Mouse (Mus musculus): ENCODE results near the gene Crlf3. TPM values are rescaled to one million over a fixed set of nuclear protein-coding genes. Genes with fewer than 3 reads are reported as not detected.
"Not testable (repeated sequence)": the region's sequence is repeated elsewhere in the genome, so short reads cannot be mapped to it uniquely, and the experiment has no call there.

The Crlf3 gene
- polyA plus RNA-seq, 1 experiment from 2014 or later, result 29.2 TPM

DNA sequence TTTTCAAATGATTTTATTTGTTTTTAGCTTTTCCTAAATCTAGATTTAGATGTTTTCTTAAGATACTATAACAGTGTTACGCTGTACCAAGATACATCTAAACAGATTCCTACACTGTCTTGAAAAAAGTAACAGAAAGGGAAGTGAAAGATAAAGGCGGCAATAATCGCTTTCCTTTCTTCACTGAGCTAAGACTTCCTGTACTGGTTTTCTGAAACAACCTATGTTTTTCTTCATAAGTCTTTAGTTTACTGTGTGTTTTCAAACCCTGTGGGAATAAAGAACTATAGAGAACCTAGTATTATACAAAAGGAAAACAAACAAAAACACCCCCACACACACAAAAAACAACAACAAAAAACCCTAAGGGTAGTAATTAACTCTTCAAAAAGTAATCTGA, 8.4 kb downstream of the Crlf3 start:
- DNase-seq (ENCODE audit: low spot score), result no peak
- WGBS, result 88% methylated on average over 3 of the region's 3 CpGs

DNA sequence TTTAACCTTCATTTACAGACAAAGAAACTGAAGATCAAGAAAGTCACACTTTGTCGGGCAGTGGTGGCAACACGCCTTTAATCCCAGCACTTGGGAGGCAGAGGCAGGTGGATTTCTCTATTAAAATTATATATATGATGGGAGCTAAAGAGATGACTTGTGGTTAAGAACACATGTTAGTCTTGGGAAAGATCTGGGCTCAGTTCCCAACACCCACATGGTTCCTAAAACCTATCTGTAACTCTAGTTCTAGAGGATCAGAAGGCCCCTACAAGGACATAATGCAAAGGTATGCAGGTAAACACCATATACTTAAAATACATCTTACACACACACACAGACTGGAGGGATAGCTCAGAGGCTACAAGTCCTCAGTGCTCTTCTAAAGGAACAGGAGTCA, 9.8 kb downstream of the Crlf3 start:
- no peaks in the 10 kb centered on the region for H3K9me3 ChIP-seq (ENCODE audit: control insufficient read depth, low read length)
- H3K27me3 ChIP-seq (replicated peaks; ENCODE audit: control insufficient read depth, insufficient read depth, low read length), result no peaks in the 10 kb centered on the region
- H3K9ac ChIP-seq (ENCODE audit: low read length), result no peak overlapping the region
- H3K27ac ChIP-seq (ENCODE audit: low read depth), result no peak overlapping the region
- 93% methylated on average over 2 of the region's 2 CpGs for WGBS
- H3K4me3 ChIP-seq (ENCODE audit: low read depth, low read length), result no peak overlapping the region
- no peaks in the 10 kb centered on the region for H3K4me1 ChIP-seq (replicated peaks; ENCODE audit: control insufficient read depth, insufficient read depth, low read length)
- ATAC-seq (replicated peaks; ENCODE audit: low FRiP score, low TSS enrichment, low read depth) (no peak), DNase-seq (ENCODE audit: low spot score) (no peak)
- H3K4me2 ChIP-seq (ENCODE audit: low read length), result no peak overlapping the region
- no peaks in the 10 kb centered on the region for H3K36me3 ChIP-seq (ENCODE audit: control insufficient read depth, insufficient read depth, low read length)

More for the DNA sequence above, 8.4 kb downstream of the Crlf3 start:
- H3K4me1 ChIP-seq (replicated peaks; ENCODE audit: control insufficient read depth, insufficient read depth, low read length), result no peaks in the 10 kb centered on the region
- no peak overlapping the region for H3K27ac ChIP-seq (ENCODE audit: low read depth)
- H3K27me3 ChIP-seq (replicated peaks; ENCODE audit: control insufficient read depth, insufficient read depth, low read length), result no peaks in the 10 kb centered on the region
- no peaks in the 10 kb centered on the region for H3K9me3 ChIP-seq (ENCODE audit: control insufficient read depth, low read length)
- H3K4me2 ChIP-seq (ENCODE audit: low read length), result no peak overlapping the region
- no peaks in the 10 kb centered on the region for H3K36me3 ChIP-seq (ENCODE audit: control insufficient read depth, insufficient read depth, low read length)
- ATAC-seq (replicated peaks; ENCODE audit: low FRiP score, low TSS enrichment, low read depth), result no peak
- no peak overlapping the region for H3K4me3 ChIP-seq (ENCODE audit: low read depth, low read length)
- H3K9ac ChIP-seq (ENCODE audit: low read length), result no peak overlapping the region

DNA sequence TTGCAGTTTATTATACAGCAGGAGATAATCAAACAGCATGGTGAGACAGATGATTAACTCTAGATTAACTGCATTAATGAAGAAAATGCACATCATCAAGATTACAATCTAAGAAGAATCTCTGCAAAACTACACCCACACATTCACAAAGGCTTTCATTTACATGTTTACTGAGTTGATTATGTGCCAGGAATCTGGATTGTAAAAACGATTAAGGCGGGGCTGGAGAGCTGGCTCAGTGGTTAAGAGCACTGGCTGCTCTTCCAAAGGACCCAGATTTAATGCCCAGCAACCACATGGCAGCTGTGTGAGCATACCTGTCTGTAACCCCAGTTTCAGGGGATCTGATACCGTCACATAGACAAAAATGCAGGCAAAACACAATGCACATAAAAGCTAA, 11.0 kb downstream of the Crlf3 start:
- H3K9me3 ChIP-seq (ENCODE audit: control insufficient read depth, low read length), result no peaks in the 10 kb centered on the region
- DNase-seq (ENCODE audit: low spot score), result no peak
- WGBS, result 90% methylated on average over 3 of the region's 3 CpGs
- H3K36me3 ChIP-seq (ENCODE audit: control insufficient read depth, insufficient read depth, low read length), result no peaks in the 10 kb centered on the region
- H3K9ac ChIP-seq (ENCODE audit: low read length), result no peak overlapping the region
- H3K27me3 ChIP-seq (replicated peaks; ENCODE audit: control insufficient read depth, insufficient read depth, low read length), result no peaks in the 10 kb centered on the region
- no peak overlapping the region for H3K27ac ChIP-seq (ENCODE audit: low read depth)
- H3K4me2 ChIP-seq (ENCODE audit: low read length), result no peak overlapping the region
- ATAC-seq (replicated peaks; ENCODE audit: low FRiP score, low TSS enrichment, low read depth), result no peak
- no peaks in the 10 kb centered on the region for H3K4me1 ChIP-seq (replicated peaks; ENCODE audit: control insufficient read depth, insufficient read depth, low read length)
- H3K4me3 ChIP-seq (ENCODE audit: low read depth, low read length), result no peak overlapping the region

DNA sequence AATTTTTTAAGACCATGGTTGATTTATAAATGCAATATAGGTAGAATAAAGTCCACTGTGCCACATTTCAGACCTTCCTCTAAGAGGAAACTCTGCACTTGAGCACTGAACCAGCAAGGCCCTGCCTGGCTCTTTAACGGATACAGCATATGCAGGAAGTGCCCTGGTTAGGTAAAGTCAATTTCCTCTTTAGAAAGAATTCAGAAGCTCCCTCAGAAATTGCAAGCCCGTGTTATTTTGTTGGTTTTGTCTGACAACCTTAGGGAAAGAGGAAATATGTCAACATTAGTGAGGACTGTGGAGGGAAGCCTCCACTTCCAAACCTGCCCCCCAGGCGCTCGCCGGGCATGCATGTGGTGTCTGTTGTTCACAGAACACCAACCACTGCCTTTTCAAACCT, 13.2 kb downstream of the Crlf3 start:
- Histone ChIP-seq H3K9me3 (ENCODE audit: control insufficient read depth, low read length) (no peaks in the 10 kb centered on the region), H3K27me3 (replicated peaks; ENCODE audit: control insufficient read depth, insufficient read depth, low read length) (no peaks in the 10 kb centered on the region), H3K4me1 (replicated peaks; ENCODE audit: control insufficient read depth, insufficient read depth, low read length) (no peaks in the 10 kb centered on the region), H3K36me3 (ENCODE audit: control insufficient read depth, insufficient read depth, low read length) (peaks cover 11% of the 10 kb centered on the region), H3K9ac (ENCODE audit: low read length) (no peak overlapping the region), H3K4me2 (ENCODE audit: low read length) (no peak overlapping the region), H3K4me3 (ENCODE audit: low read depth, low read length) (no peak overlapping the region), H3K27ac (ENCODE audit: low read depth) (no peak overlapping the region)
- DNase-seq (ENCODE audit: low spot score), result no peak
- 85% methylated on average over 5 of the region's 5 CpGs for WGBS
- ATAC-seq (replicated peaks; ENCODE audit: low FRiP score, low TSS enrichment, low read depth), result no peak

DNA sequence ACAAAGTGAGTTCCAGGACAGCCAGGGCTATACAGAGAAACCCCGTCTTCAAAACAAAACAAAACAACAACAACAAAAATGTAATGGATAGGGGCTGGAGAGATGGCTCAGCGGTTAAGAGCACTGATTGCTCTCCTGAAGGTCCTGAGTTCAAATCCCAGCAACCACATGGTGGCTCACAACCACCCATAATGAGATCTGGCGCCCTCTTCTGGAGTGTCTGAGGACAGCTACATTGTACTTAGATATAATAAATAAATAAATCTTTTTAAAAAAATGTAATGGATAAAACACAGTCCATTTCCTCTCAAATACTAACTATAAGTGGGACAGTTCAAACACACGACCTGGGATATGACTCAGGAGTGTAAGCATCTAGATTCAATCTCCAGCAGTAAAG, 14.4 kb downstream of the Crlf3 start:
- not testable (repeated sequence) for H3K27me3 ChIP-seq (replicated peaks; ENCODE audit: control insufficient read depth, insufficient read depth, low read length); H3K9me3 ChIP-seq (ENCODE audit: control insufficient read depth, low read length); ATAC-seq (replicated peaks; ENCODE audit: low FRiP score, low TSS enrichment, low read depth); H3K9ac ChIP-seq (ENCODE audit: low read length); H3K4me2 ChIP-seq (ENCODE audit: low read length); H3K4me1 ChIP-seq (replicated peaks; ENCODE audit: control insufficient read depth, insufficient read depth, low read length); DNase-seq (ENCODE audit: low spot score); H3K4me3 ChIP-seq (ENCODE audit: low read depth, low read length); H3K27ac ChIP-seq (ENCODE audit: low read depth)
- H3K36me3 ChIP-seq (ENCODE audit: control insufficient read depth, insufficient read depth, low read length), result peaks cover 11% of the 10 kb centered on the region
- WGBS, result 82% methylated on average over 4 of the region's 4 CpGs

DNA sequence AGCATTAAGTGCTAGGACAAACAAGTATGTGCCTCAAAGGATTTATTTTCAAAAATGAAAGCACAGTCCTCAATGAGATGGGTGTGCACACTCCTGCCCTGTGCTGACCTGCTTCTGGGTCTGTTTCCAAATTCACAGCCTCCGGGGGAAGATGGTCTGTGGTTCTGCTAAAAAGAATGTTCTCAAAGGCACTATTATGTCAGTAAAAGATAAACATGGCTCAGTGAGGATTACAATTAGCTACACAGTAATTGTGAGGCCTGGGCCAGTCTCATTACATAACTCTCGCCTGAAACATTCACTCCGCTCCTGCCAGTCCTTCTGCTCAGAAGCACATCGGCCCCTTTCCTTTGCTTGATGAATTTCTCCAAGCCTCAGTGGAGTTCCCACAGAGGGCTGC, 18.6 kb downstream of the Crlf3 start:
- ATAC-seq (replicated peaks; ENCODE audit: low FRiP score, low TSS enrichment, low read depth) (no peak), DNase-seq (ENCODE audit: low spot score) (no peak)
- H3K4me1 ChIP-seq (replicated peaks; ENCODE audit: control insufficient read depth, insufficient read depth, low read length), result no peaks in the 10 kb centered on the region
- no peak overlapping the region for H3K4me3 ChIP-seq (ENCODE audit: low read depth, low read length)
- WGBS, result 60% methylated on average over 4 of the region's 4 CpGs
- no peak overlapping the region for H3K4me2 ChIP-seq (ENCODE audit: low read length)
- H3K27ac ChIP-seq (ENCODE audit: low read depth), result no peak overlapping the region
- H3K36me3 ChIP-seq (ENCODE audit: control insufficient read depth, insufficient read depth, low read length), result peaks cover 50% of the 10 kb centered on the region
- no peaks in the 10 kb centered on the region for H3K27me3 ChIP-seq (replicated peaks; ENCODE audit: control insufficient read depth, insufficient read depth, low read length)
- no peak overlapping the region for H3K9ac ChIP-seq (ENCODE audit: low read length)
- no peaks in the 10 kb centered on the region for H3K9me3 ChIP-seq (ENCODE audit: control insufficient read depth, low read length)

DNA sequence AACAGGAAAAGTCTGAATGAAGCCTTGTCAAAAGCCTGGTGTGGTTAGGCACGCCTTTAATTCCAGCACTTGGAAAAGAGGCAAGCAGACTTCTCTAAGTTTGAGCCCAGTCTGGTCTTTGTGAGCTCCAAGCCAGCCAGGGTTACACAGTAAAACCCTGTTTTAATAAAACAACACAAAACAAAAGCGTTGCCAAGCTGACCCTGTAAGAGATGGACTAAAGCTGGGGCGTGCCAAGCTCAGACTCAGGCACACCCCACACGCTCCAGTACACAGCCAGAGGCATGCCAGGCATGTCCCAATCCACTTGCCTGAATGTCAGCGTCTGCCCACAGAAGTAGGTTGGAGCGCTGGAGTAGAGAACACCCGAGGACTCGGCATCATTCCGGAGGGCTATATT, 24.6 kb downstream of the Crlf3 start:
- WGBS, result 92% methylated on average over 9 of the region's 9 CpGs
- Histone ChIP-seq H3K4me2 (ENCODE audit: low read length) (no peak overlapping the region), H3K36me3 (ENCODE audit: control insufficient read depth, insufficient read depth, low read length) (peaks cover 72% of the 10 kb centered on the region)

DNA sequence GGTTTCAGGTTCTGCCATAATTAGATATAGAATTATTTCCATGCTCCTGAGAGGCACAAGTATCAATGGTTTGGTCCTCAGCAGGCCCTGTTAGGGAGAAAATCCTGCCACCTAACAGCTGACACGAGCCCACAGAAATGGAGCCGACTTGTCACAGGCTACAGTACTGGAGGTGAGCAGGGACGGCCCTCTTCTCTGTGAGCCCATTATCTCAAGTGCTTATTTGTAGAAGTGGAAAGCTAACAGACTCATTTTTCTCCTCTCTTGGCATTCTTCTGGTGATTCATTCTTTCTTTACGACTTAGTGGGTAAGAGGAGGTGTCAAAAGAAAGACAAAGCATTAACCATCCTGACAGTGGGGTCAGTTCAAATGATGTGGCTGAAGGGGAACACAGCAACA, 26.1 kb downstream of the Crlf3 start:
- Histone ChIP-seq H3K4me1 (replicated peaks; ENCODE audit: control insufficient read depth, insufficient read depth, low read length) (no peaks in the 10 kb centered on the region), H3K36me3 (ENCODE audit: control insufficient read depth, insufficient read depth, low read length) (peaks cover 60% of the 10 kb centered on the region), H3K4me3 (ENCODE audit: low read depth, low read length) (no peak overlapping the region), H3K4me2 (ENCODE audit: low read length) (no peak overlapping the region), H3K27ac (ENCODE audit: low read depth) (no peak overlapping the region), H3K27me3 (replicated peaks; ENCODE audit: control insufficient read depth, insufficient read depth, low read length) (no peaks in the 10 kb centered on the region), H3K9me3 (ENCODE audit: control insufficient read depth, low read length) (no peaks in the 10 kb centered on the region), H3K9ac (ENCODE audit: low read length) (no peak overlapping the region)
- ATAC-seq (replicated peaks; ENCODE audit: low FRiP score, low TSS enrichment, low read depth) (no peak), DNase-seq (ENCODE audit: low spot score) (no peak)
- 44% methylated on average over 4 of the region's 4 CpGs for WGBS

More for the DNA sequence above, 24.6 kb downstream of the Crlf3 start:
- Histone ChIP-seq H3K4me3 (ENCODE audit: low read depth, low read length) (no peak overlapping the region), H3K27me3 (replicated peaks; ENCODE audit: control insufficient read depth, insufficient read depth, low read length) (no peaks in the 10 kb centered on the region), H3K9me3 (ENCODE audit: control insufficient read depth, low read length) (no peaks in the 10 kb centered on the region), H3K27ac (ENCODE audit: low read depth) (no peak overlapping the region), H3K4me1 (replicated peaks; ENCODE audit: control insufficient read depth, insufficient read depth, low read length) (no peaks in the 10 kb centered on the region), H3K9ac (ENCODE audit: low read length) (no peak overlapping the region)
- DNase-seq (ENCODE audit: low spot score) (no peak), ATAC-seq (replicated peaks; ENCODE audit: low FRiP score, low TSS enrichment, low read depth) (no peak)

DNA sequence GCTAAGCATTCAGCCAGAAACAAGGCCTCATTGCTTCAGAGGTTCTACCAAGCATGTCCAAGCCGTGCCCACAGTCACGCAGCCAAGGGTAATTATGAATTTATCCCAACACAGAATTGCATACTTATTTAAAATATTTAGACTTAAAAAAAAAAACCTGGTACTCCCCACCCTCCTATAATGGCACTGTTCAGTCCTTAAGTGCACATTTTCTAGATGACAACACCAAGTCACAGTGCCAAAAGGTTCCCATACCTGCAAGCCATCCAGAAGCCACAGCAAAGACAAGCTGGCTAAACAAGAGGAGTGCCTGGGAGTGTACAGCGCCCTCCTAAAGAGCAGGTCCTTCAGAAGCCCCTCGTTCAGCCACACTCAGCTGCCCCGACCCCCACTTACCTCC, 27.6 kb downstream of the Crlf3 start:
- Histone ChIP-seq H3K36me3 (ENCODE audit: control insufficient read depth, insufficient read depth, low read length) (peaks cover 54% of the 10 kb centered on the region), H3K27me3 (replicated peaks; ENCODE audit: control insufficient read depth, insufficient read depth, low read length) (no peaks in the 10 kb centered on the region), H3K4me1 (replicated peaks; ENCODE audit: control insufficient read depth, insufficient read depth, low read length) (no peaks in the 10 kb centered on the region), H3K9me3 (ENCODE audit: control insufficient read depth, low read length) (no peaks in the 10 kb centered on the region), H3K4me2 (ENCODE audit: low read length) (no peak overlapping the region), H3K4me3 (ENCODE audit: low read depth, low read length) (no peak overlapping the region), H3K27ac (ENCODE audit: low read depth) (no peak overlapping the region), H3K9ac (ENCODE audit: low read length) (no peak overlapping the region)
- ATAC-seq (replicated peaks; ENCODE audit: low FRiP score, low TSS enrichment, low read depth) (no peak), DNase-seq (ENCODE audit: low spot score) (no peak)
- WGBS, result 92% methylated on average over 5 of the region's 5 CpGs
